Mouse (Mus musculus): Measurements from ENCODE around the gene Dpm3. TPM values are rescaled to one million over a fixed set of nuclear protein-coding genes. Genes with fewer than 3 reads are reported as not detected.

The Dpm3 gene
- total RNA-seq, 2 experiments from 2014 or later: 44.2 to 90.9 TPM

DNA sequence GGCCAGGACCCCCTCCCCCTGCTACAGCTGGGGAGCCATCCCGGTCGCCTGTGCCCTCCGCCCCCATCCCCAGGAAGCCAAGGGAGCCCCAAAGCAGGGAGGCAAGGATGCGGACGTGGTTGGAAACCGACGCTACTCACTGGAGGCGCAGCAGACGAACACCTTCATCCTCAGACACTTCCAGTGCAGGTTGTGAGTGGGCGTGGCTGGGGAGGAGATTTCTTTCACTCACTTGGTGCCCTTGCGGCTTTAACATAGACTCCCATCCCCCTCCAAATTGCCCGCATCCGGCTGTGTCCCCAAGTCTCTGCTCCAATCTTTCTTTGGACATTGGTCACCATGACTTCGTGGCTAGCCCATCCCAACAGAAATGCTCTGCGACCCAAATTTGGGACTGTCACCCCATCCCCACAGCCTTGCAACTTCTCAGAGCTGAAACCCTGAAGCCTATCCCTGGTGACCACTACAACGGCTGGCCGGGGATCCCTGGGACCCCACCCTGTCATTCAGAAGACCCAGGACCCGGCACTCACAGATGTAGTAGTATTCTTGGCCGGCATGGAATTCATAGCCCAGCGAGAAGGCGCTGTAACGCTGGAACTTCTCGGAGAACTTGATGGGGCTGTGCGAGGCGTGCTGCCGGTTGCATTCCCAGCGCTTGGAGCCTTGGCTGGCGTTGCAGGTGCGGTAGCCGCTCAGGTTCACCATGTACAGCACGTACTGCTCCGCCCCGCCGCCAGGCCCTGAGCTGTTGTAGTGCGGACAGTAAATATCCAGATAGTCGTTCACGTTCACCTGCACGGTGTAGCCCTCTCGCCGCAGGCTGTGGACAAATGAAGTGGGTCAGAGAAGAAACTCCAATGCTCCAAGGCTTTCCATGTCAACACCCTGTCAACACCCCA is 57.0 kb downstream of the Dpm3 start:
- no peak for ATAC-seq (replicated peaks; ENCODE audit: low FRiP score, low TSS enrichment, poor library complexity, severe bottlenecking)

Other genes with a start within 250 kb of the Dpm3 start
- gene Rusc1, start 166.0 kb upstream of the Dpm3 start, total RNA-seq (2014; fragmentation: Nextera tagmentation): 8.0 and 13.7 TPM in 2 replicates
- gene Rusc1, start 166.0 kb upstream of the Dpm3 start, total RNA-seq (2017): 5.8 and 8.9 TPM in 2 replicates
- gene Gm43738, start 158.3 kb upstream of the Dpm3 start, total RNA-seq (2014; fragmentation: Nextera tagmentation): not detected in 2 replicates
- gene Gm43738, start 158.3 kb upstream of the Dpm3 start, total RNA-seq (2017): not detected in 2 replicates
- gene Fdps, start 157.4 kb upstream of the Dpm3 start, total RNA-seq (2014; fragmentation: Nextera tagmentation): 53.1 and 60.3 TPM in 2 replicates
- gene Fdps, start 157.4 kb upstream of the Dpm3 start, total RNA-seq (2017): 102 and 125 TPM in 2 replicates
- 213 and 235 TPM in 2 replicates for gene Pklr, start 123.2 kb upstream of the Dpm3 start, total RNA-seq (2014; fragmentation: Nextera tagmentation)
- 157 and 170 TPM in 2 replicates for gene Pklr, start 123.2 kb upstream of the Dpm3 start, total RNA-seq (2017)
- gene Hcn3, start 99.2 kb upstream of the Dpm3 start, total RNA-seq (2014; fragmentation: Nextera tagmentation): 1.5 and 1.6 TPM in 2 replicates
- 1.4 and 2.5 TPM in 2 replicates for gene Hcn3, start 99.2 kb upstream of the Dpm3 start, total RNA-seq (2017)
- 72.3 and 88.0 TPM in 2 replicates for gene Clk2, start 94.6 kb upstream of the Dpm3 start, total RNA-seq (2014; fragmentation: Nextera tagmentation)
- 46.6 and 69.3 TPM in 2 replicates for gene Clk2, start 94.6 kb upstream of the Dpm3 start, total RNA-seq (2017)
- gene Scamp3, start 81.9 kb upstream of the Dpm3 start, total RNA-seq (2014; fragmentation: Nextera tagmentation): 86.7 and 129 TPM in 2 replicates
- gene Scamp3, start 81.9 kb upstream of the Dpm3 start, total RNA-seq (2017): 32.8 and 34.8 TPM in 2 replicates
- 28.1 and 39.1 TPM in 2 replicates for gene Fam189b, start 76.2 kb upstream of the Dpm3 start, total RNA-seq (2014; fragmentation: Nextera tagmentation)
- 6.9 and 13.7 TPM in 2 replicates for gene Fam189b, start 76.2 kb upstream of the Dpm3 start, total RNA-seq (2017)
- gene Gba, start 56.4 kb upstream of the Dpm3 start, total RNA-seq (2014; fragmentation: Nextera tagmentation): 39.6 and 41.4 TPM in 2 replicates
- 36.5 and 44.3 TPM in 2 replicates for gene Gba, start 56.4 kb upstream of the Dpm3 start, total RNA-seq (2017)
- gene Thbs3, start 44.2 kb upstream of the Dpm3 start, total RNA-seq (2014; fragmentation: Nextera tagmentation): 4.0 TPM in 1 of 2 replicates, not detected in the other
- gene Thbs3, start 44.2 kb upstream of the Dpm3 start, total RNA-seq (2017): 0.57 and 1.7 TPM in 2 replicates
- 114 and 122 TPM in 2 replicates for gene Mtx1, start 32.3 kb upstream of the Dpm3 start, total RNA-seq (2014; fragmentation: Nextera tagmentation)
- 68.1 and 92.8 TPM in 2 replicates for gene Mtx1, start 32.3 kb upstream of the Dpm3 start, total RNA-seq (2017)
- not detected in 2 replicates for gene Muc1, start 30.3 kb upstream of the Dpm3 start, total RNA-seq (2014; fragmentation: Nextera tagmentation)
- not detected in 2 replicates for gene Muc1, start 30.3 kb upstream of the Dpm3 start, total RNA-seq (2017)
- 127 and 147 TPM in 2 replicates for gene Krtcap2, start 13.4 kb upstream of the Dpm3 start, total RNA-seq (2014; fragmentation: Nextera tagmentation)
- gene Krtcap2, start 13.4 kb upstream of the Dpm3 start, total RNA-seq (2017): 119 and 124 TPM in 2 replicates
- not detected in 2 replicates for gene Trim46, start 13.0 kb upstream of the Dpm3 start, total RNA-seq (2014; fragmentation: Nextera tagmentation)
- gene Trim46, start 13.0 kb upstream of the Dpm3 start, total RNA-seq (2017): not detected in 2 replicates
- gene Slc50a1, start 11.2 kb downstream of the Dpm3 start, total RNA-seq (2014; fragmentation: Nextera tagmentation): 35.4 and 66.5 TPM in 2 replicates
- 31.4 and 50.3 TPM in 2 replicates for gene Slc50a1, start 11.2 kb downstream of the Dpm3 start, total RNA-seq (2017)
- gene Efna1, start 21.8 kb downstream of the Dpm3 start, total RNA-seq (2014; fragmentation: Nextera tagmentation): not detected in 2 replicates
- gene Efna1, start 21.8 kb downstream of the Dpm3 start, total RNA-seq (2017): not detected in 2 replicates
- not detected in 2 replicates for gene Efna3, start 63.6 kb downstream of the Dpm3 start, total RNA-seq (2014; fragmentation: Nextera tagmentation)
- gene Efna3, start 63.6 kb downstream of the Dpm3 start, total RNA-seq (2017): not detected in 2 replicates
- gene Efna4, start 78.7 kb downstream of the Dpm3 start, total RNA-seq (2014; fragmentation: Nextera tagmentation): 0.30 TPM in 1 of 2 replicates, not detected in the other
- gene Efna4, start 78.7 kb downstream of the Dpm3 start, total RNA-seq (2017): 0.30 TPM in 1 of 2 replicates, not detected in the other
- gene Adam15, start 90.6 kb downstream of the Dpm3 start, total RNA-seq (2014; fragmentation: Nextera tagmentation): 7.4 and 11.4 TPM in 2 replicates
- gene Adam15, start 90.6 kb downstream of the Dpm3 start, total RNA-seq (2017): 2.3 and 6.4 TPM in 2 replicates
- not detected in 2 replicates for gene Dcst2, start 102.6 kb downstream of the Dpm3 start, total RNA-seq (2014; fragmentation: Nextera tagmentation)
- not detected in 2 replicates for gene Dcst2, start 102.6 kb downstream of the Dpm3 start, total RNA-seq (2017)
- gene Dcst1, start 105.9 kb downstream of the Dpm3 start, total RNA-seq (2014; fragmentation: Nextera tagmentation): not detected in 2 replicates
- gene Dcst1, start 105.9 kb downstream of the Dpm3 start, total RNA-seq (2017): not detected in 2 replicates
- 5.0 and 6.6 TPM in 2 replicates for gene Zbtb7b, start 135.4 kb downstream of the Dpm3 start, total RNA-seq (2014; fragmentation: Nextera tagmentation)
- gene Zbtb7b, start 135.4 kb downstream of the Dpm3 start, total RNA-seq (2017): 7.3 and 11.5 TPM in 2 replicates
- gene Lenep, start 143.4 kb downstream of the Dpm3 start, total RNA-seq (2014; fragmentation: Nextera tagmentation): 3.5 and 3.6 TPM in 2 replicates
- gene Lenep, start 143.4 kb downstream of the Dpm3 start, total RNA-seq (2017): not detected in 2 replicates
- gene Flad1, start 152.5 kb downstream of the Dpm3 start, total RNA-seq (2014; fragmentation: Nextera tagmentation): 24.8 and 27.7 TPM in 2 replicates
- 10.7 and 12.6 TPM in 2 replicates for gene Flad1, start 152.5 kb downstream of the Dpm3 start, total RNA-seq (2017)
- 185 and 237 TPM in 2 replicates for gene Cks1b, start 159.0 kb downstream of the Dpm3 start, total RNA-seq (2014; fragmentation: Nextera tagmentation)
- 127 and 184 TPM in 2 replicates for gene Cks1b, start 159.0 kb downstream of the Dpm3 start, total RNA-seq (2017)
- gene Shc1, start 159.1 kb downstream of the Dpm3 start, total RNA-seq (2014; fragmentation: Nextera tagmentation): 95.9 and 113 TPM in 2 replicates
- 40.2 and 68.5 TPM in 2 replicates for gene Shc1, start 159.1 kb downstream of the Dpm3 start, total RNA-seq (2017)
- 38.5 and 42.2 TPM in 2 replicates for gene Pygo2, start 170.9 kb downstream of the Dpm3 start, total RNA-seq (2014; fragmentation: Nextera tagmentation)
- gene Pygo2, start 170.9 kb downstream of the Dpm3 start, total RNA-seq (2017): 9.6 and 19.9 TPM in 2 replicates
- 7.5 and 8.2 TPM in 2 replicates for gene Pbxip1, start 177.3 kb downstream of the Dpm3 start, total RNA-seq (2014; fragmentation: Nextera tagmentation)
- 14.6 and 30.4 TPM in 2 replicates for gene Pbxip1, start 177.3 kb downstream of the Dpm3 start, total RNA-seq (2017)
- gene Pmvk, start 195.2 kb downstream of the Dpm3 start, total RNA-seq (2014; fragmentation: Nextera tagmentation): 29.1 and 66.3 TPM in 2 replicates
- gene Pmvk, start 195.2 kb downstream of the Dpm3 start, total RNA-seq (2017): 28.2 and 33.5 TPM in 2 replicates